ENCODE assay signal across 9 mouse cellular contexts in genomic region chr1:63182636-63183270, GRCm38 (mm10). TPM values are rescaled to one million over a fixed set of nuclear protein-coding genes. Genes with fewer than 3 reads are reported as not detected.
DNase-seq lines count a peak whose midpoint lies in the region; ATAC-seq and TF ChIP-seq lines count a peak whose summit lies in the region.
"Had no signal": no experiment of that assay in that cellular context is flagged by ENCODE, and none has a peak within 500 bp of the region (broad histone marks: within the 10 kb centered on the region; RNA-seq: fewer than 3 reads in every experiment).

No protein-coding gene starts in this region.

- no peak overlapping the region for H3K4me2 ChIP-seq in intestine, postnatal 0 days (replicated peaks; ENCODE audit: low read depth)
- no peak overlapping the region for H3K4me2 ChIP-seq in intestine, embryonic 16.5 days (ENCODE audit: low read depth, low read length)

- H3K27ac ChIP-seq in intestine, postnatal 0 days (ENCODE audit: low read depth, low read length), result no peak overlapping the region
- no peak overlapping the region for H3K27ac ChIP-seq in intestine, embryonic 16.5 days (ENCODE audit: low read length)
- no peak overlapping the region for H3K27ac ChIP-seq in MEL (ENCODE audit: control insufficient read depth, low read depth, low read length)
- H3K27ac ChIP-seq in left cerebral cortex, adult 2 months, result no peak overlapping the region

- no peak overlapping the region for H3K9ac ChIP-seq in intestine, postnatal 0 days (ENCODE audit: low read depth, low read length)
- H3K9ac ChIP-seq in intestine, embryonic 16.5 days (ENCODE audit: low read depth, low read length), result no peak overlapping the region
- no peak overlapping the region for H3K9ac ChIP-seq in MEL (ENCODE audit: control insufficient read depth, low read depth, low read length, poor library complexity, severe bottlenecking)

- peak; percentile 76 for DNase-seq in MEL (ENCODE audit: low read depth, low spot score)
- DNase-seq in cerebellum, postnatal 4 days (ENCODE audit: low spot score in 2 of 2), result peak; percentile 37 to 55
- peak; percentile 54 to 61 for DNase-seq in left cerebral cortex, adult 2 months (ENCODE audit: extremely low spot score in 1 of 2, low spot score in 2 of 2)
- peak; percentile 76 for DNase-seq in naive thymus-derived CD4-positive, alpha-beta T cell, adult 2 months (ENCODE audit: low read depth)
- DNase-seq in yolk sac, embryonic 10.5 days (ENCODE audit: low spot score), result peak; percentile 30

- H3K9me3 ChIP-seq in intestine, postnatal 0 days (ENCODE audit: control insufficient read depth), result no peaks in the 10 kb centered on the region
- no peaks in the 10 kb centered on the region for H3K9me3 ChIP-seq in intestine, embryonic 16.5 days (ENCODE audit: control insufficient read depth, low read length)
- H3K9me3 ChIP-seq in MEL (replicated peaks; ENCODE audit: insufficient read depth, low read length), result no peaks in the 10 kb centered on the region

- no peaks in the 10 kb centered on the region for H3K27me3 ChIP-seq in intestine, postnatal 0 days (replicated peaks; ENCODE audit: control insufficient read depth, insufficient read depth, low read length)
- H3K27me3 ChIP-seq in intestine, embryonic 16.5 days (replicated peaks; ENCODE audit: control insufficient read depth, insufficient read depth, low read length), result no peaks in the 10 kb centered on the region
- no peaks in the 10 kb centered on the region for H3K27me3 ChIP-seq in MEL (ENCODE audit: control insufficient read depth in 1 of 2, insufficient read depth in 2 of 2, low read length in 2 of 2)

- TF ChIP-seq CTCF in intestine, postnatal 0 days (IDR thresholded peaks at IDR 0.05; ENCODE audit: low read depth), result peak; percentile 76
- peak; percentile 30 to 71 (median 61) for TF ChIP-seq CTCF in MEL (IDR thresholded peaks at IDR 0.05 in 2 of 3, conservative IDR thresholded peaks at IDR 0.05 in 1 of 3; ENCODE audit: control insufficient read depth in 1 of 3, insufficient read depth in 1 of 3, low read depth in 2 of 3, low read length in 3 of 3, poor library complexity in 1 of 3, severe bottlenecking in 1 of 3)
- TF ChIP-seq CTCF in left cerebral cortex, adult 2 months (IDR thresholded peaks at IDR 0.05), result peak; percentile 91

- no peak for ATAC-seq in intestine, postnatal 0 days
- no peak for ATAC-seq in intestine, embryonic 16.5 days
- ATAC-seq in granulocyte monocyte progenitor cell, adult 5-6 weeks (replicated peaks; ENCODE audit: poor library complexity, severe bottlenecking), result 0 out of 2 replicates have a peak, but pooled peaks have one; percentile 23

- 65% methylated on average over 10 of the region's 10 CpGs for WGBS in intestine, postnatal 0 days
- WGBS in intestine, embryonic 16.5 days, result 60% methylated on average over 10 of the region's 10 CpGs

- no peak overlapping the region for H3K4me3 ChIP-seq in intestine, postnatal 0 days (ENCODE audit: low read depth, low read length)
- no peak overlapping the region for H3K4me3 ChIP-seq in intestine, embryonic 16.5 days (ENCODE audit: low read length)
- H3K4me3 ChIP-seq in MEL (ENCODE audit: control insufficient read depth in 1 of 2, insufficient read depth in 1 of 2, low read depth in 2 of 2, low read length in 2 of 2), result no peak overlapping the region
- no peak overlapping the region for H3K4me3 ChIP-seq in left cerebral cortex, adult 2 months

- peak; percentile 30 for TF ChIP-seq RAD21 in MEL (IDR thresholded peaks at IDR 0.05; ENCODE audit: low read depth, low read length)

- peaks cover 7% of the 10 kb centered on the region for H3K36me3 ChIP-seq in intestine, postnatal 0 days (ENCODE audit: control insufficient read depth, insufficient read depth)
- peaks cover 9% of the 10 kb centered on the region; the same call in 1 of the 2 replicates for H3K36me3 ChIP-seq in intestine, embryonic 16.5 days (ENCODE audit: control insufficient read depth, insufficient read depth, low read length)
- peaks cover 9 to 17% of the 10 kb centered on the region in 2 experiments for H3K36me3 ChIP-seq in MEL (ENCODE audit: control insufficient read depth in 1 of 2, insufficient read depth in 2 of 2, low read length in 2 of 2)

- no peak for TF ChIP-seq EP300 in MEL (IDR thresholded peaks at IDR 0.05; ENCODE audit: low read depth in 1 of 2, low read length in 2 of 2)

- no peaks in the 10 kb centered on the region for H3K4me1 ChIP-seq in intestine, postnatal 0 days (replicated peaks; ENCODE audit: control insufficient read depth, insufficient read depth, low read length)
- H3K4me1 ChIP-seq in intestine, embryonic 16.5 days (ENCODE audit: control insufficient read depth, insufficient read depth, low read length), result peaks cover 9% of the 10 kb centered on the region
- peaks cover 2 to 7% of the 10 kb centered on the region in 2 experiments; a peak in 2 of 4 replicates for H3K4me1 ChIP-seq in MEL (ENCODE audit: control insufficient read depth in 1 of 2, insufficient read depth in 2 of 2, low read length in 2 of 2)

- TF ChIP-seq POLR2A in MEL (IDR thresholded peaks at IDR 0.05; ENCODE audit: control insufficient read depth in 1 of 2, insufficient read depth in 1 of 2, low read depth in 1 of 2, low read length in 2 of 2, poor library complexity in 1 of 2), result no peak

- peaks cover 12% of the 10 kb centered on the region for H3K79me2 ChIP-seq in MEL (ENCODE audit: control insufficient read depth, insufficient read depth, low read length, poor library complexity)

- intact Hi-C loops in left cerebral cortex, adult 2 months (cut with DNase I), result loop anchor here (2.0 to 5.0 kb wide), 3 partner anchors 70 to 475 kb away; partner anchors contain the start of gene Zdbf2

TF ChIP-seq in MEL, 35 proteins besides CTCF, POLR2A, EP300 and RAD21:
- TF ChIP-seq SMC3 (IDR thresholded peaks at IDR 0.05; ENCODE audit: low read depth, low read length) (peak; percentile 56), ZC3H11A (IDR thresholded peaks at IDR 0.05; ENCODE audit: low read depth, low read length) (peak; percentile 26; the same call in 1 of the 2 replicates), E2F4 (IDR thresholded peaks at IDR 0.05; ENCODE audit: borderline replicate concordance, low read depth, low read length) (no peak), MYB (IDR thresholded peaks at IDR 0.05; ENCODE audit: low read depth, low read length) (no peak), MEF2A (IDR thresholded peaks at IDR 0.05; ENCODE audit: extremely low read depth, insufficient replicate concordance, low read depth, low read length, poor library complexity, severe bottlenecking) (no peak), MAFK (IDR thresholded peaks at IDR 0.05; ENCODE audit: borderline replicate concordance, low read depth, low read length) (no peak)

RNA-seq across cellular contexts. Expression of gene Ndufs1, which starts 6.1 kb away (rescaled TPM):
- 124 and 129 TPM in 2 replicates for polyA plus RNA-seq in intestine, postnatal 0 days (2015; fragmentation: Nextera tagmentation; extraction: Ambion mirVana)
- polyA plus RNA-seq in intestine, embryonic 16.5 days (2015; fragmentation: Nextera tagmentation; extraction: Ambion mirVana), result 202 TPM in 2 replicates
- 124 and 141 TPM in 2 replicates for total RNA-seq in MEL (2012; rRNA removed)
- 100 to 1,000 TPM; 139 to 163 TPM for polyA plus RNA-seq in MEL (2012; ENCODE audit: insufficient read depth in 1 of 2, insufficient read length in 2 of 2, low read depth in 1 of 2, low replicate concordance in 2 of 2, missing spikeins in 1 of 2)
- 111 and 115 TPM in 2 replicates for total RNA-seq in granulocyte monocyte progenitor cell, adult 5-6 weeks (2014; fragmentation: Nextera tagmentation)
- 155 and 156 TPM in 2 replicates for total RNA-seq in granulocyte monocyte progenitor cell, adult 5-6 weeks (2017)
- total RNA-seq in left cerebral cortex, adult 2 months (2021), result 100 to 1,000 TPM; 146 to 157 TPM

RNA-seq across cellular contexts. Expression of gene Eef1b2, which starts 6.1 kb away (rescaled TPM):
- 316 and 324 TPM in 2 replicates for polyA plus RNA-seq in intestine, postnatal 0 days (2015; fragmentation: Nextera tagmentation; extraction: Ambion mirVana)
- polyA plus RNA-seq in intestine, embryonic 16.5 days (2015; fragmentation: Nextera tagmentation; extraction: Ambion mirVana), result 486 and 518 TPM in 2 replicates
- 1,600 and 1,846 TPM in 2 replicates for total RNA-seq in MEL (2012; rRNA removed)
- polyA plus RNA-seq in MEL (2012; ENCODE audit: insufficient read depth in 1 of 2, insufficient read length in 2 of 2, low read depth in 1 of 2, low replicate concordance in 2 of 2, missing spikeins in 1 of 2), result 1,000 to 10,000 TPM; 1,696 to 2,991 TPM
- 1,766 and 1,810 TPM in 2 replicates for total RNA-seq in granulocyte monocyte progenitor cell, adult 5-6 weeks (2014; fragmentation: Nextera tagmentation)
- total RNA-seq in granulocyte monocyte progenitor cell, adult 5-6 weeks (2017), result 3,234 and 3,329 TPM in 2 replicates
- 100 to 1,000 TPM; 327 to 339 TPM for total RNA-seq in left cerebral cortex, adult 2 months (2021)

RNA-seq across cellular contexts. Expression of gene Gpr1, which starts 31.6 kb away (rescaled TPM):
- 0.08 TPM in 2 replicates for polyA plus RNA-seq in intestine, postnatal 0 days (2015; fragmentation: Nextera tagmentation; extraction: Ambion mirVana)
- 0.09 TPM in 1 of 2 replicates, not detected in the other for polyA plus RNA-seq in intestine, embryonic 16.5 days (2015; fragmentation: Nextera tagmentation; extraction: Ambion mirVana)
- not detected in 2 replicates for total RNA-seq in MEL (2012; rRNA removed)
- polyA plus RNA-seq in MEL (2012; ENCODE audit: insufficient read depth in 1 of 2, insufficient read length in 2 of 2, low read depth in 1 of 2, low replicate concordance in 2 of 2, missing spikeins in 1 of 2), result under 1 TPM in 1 of 2 experiments, not detected in 1; 0.04 TPM
- total RNA-seq in granulocyte monocyte progenitor cell, adult 5-6 weeks (2014; fragmentation: Nextera tagmentation), result not detected in 2 replicates
- not detected in 2 replicates for total RNA-seq in granulocyte monocyte progenitor cell, adult 5-6 weeks (2017)
- under 1 TPM; 0.58 to 0.81 TPM for total RNA-seq in left cerebral cortex, adult 2 months (2021)
- total RNA-seq: neutrophil, adult 5-6 weeks had no signal
